Mouse (Mus musculus) thymus, postnatal 36 days (tissue): Measurements from ENCODE around the gene Gm17359.

Experiments used
- DNase-seq, 2 experiments: peaks; one replicate each; pipeline ENCODE4 v3.0.0; 2022; ENCODE audit warnings: mixed read lengths in 2 of 2

Gene Gm17359

DNA sequence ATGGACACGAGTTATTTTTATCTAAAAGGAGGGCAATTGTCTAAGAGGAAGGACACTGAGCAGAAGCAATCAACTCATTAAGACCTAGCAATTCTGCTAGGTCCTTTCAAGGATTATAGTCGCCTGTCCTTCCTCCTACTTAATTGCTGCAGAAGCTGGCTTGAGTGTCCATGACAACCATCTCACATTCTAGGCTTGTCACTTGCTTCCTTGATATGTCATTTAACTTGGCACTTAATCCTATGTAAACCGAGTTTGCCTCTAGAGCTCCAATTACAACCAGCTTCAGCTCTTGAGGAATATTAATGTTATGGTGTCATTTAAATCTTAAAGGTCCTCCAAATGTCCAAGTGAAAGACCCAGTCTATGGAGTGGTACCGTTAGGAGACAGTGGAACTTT is 22.3 kb downstream of the Gm17359 start:
- no peak for DNase-seq

DNA sequence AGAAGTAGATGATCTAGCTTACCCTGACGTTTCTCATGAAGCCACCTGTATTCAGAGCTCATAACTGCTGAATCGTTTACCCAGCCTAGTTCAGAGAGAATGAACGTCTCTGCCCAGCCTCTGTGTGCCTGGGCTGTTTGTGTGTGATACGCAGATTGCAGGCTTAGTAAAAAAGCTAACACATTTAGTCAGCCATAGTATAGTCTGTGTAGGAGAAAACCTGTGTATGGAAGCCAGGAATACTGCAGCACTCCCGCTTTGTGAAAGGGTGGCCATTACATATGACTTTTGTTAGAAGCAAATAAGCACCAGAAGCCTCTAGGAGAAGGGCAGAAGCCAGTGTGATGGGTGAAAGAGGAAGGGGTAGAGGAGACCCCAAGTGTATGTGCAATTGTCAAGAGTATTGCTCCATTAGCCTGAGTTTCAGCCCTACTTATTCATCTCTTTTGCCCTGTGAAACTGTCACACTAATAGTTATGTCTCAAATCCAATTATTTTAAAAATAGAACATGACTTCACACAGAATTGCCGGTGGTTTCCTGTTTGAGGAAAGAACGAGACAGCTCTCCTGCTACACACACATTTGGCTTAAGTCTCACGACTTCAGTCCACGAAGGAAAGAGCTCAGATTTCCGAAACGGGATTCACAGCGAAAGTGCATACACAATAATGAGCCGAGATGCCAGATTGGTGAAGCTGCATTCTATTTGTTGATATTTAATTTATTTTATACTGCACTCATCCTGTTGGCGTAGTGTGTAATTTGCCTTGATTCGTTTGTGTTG is 24.0 kb downstream of the Gm17359 start:
- DNase-seq = no peak

DNA sequence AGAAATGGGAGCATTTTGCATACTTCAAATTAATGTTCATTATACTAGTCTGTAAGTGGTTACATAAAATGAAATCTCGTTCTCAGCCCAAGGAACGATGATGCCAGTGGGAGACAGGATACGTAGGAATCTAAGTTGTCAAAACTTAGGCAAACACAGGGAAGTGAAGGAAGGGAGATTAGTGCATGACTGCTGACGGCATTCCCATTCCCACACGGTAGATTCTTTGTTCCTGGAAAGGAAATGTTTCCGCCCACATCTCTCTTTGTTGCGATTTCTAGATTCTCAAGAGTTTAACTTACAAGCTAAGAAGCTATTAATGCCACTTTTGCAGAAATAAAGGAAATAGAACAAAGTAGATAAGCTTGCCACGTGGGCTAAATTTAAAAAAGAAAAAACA is 29.6 kb downstream of the Gm17359 start:
- no peak for DNase-seq

DNA sequence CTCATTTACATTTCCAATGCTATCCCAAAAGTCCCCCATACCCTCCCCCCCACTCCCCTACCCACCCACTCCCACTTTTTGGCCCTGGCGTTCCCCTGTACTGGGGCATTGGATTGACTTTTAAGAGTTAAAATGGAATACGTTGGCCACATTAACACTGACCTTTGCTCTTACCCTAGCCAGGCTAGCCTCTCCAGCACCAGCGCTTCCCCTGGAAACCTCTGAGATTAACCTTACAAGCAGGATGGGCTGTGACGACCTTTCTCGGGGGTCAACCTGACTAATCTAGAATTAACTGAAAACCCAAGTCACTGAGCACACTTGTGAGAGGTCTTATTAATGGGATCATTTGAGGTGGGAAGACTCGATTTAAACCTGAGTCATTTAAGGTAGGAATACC is 31.8 kb downstream of the Gm17359 start:
- no peak for DNase-seq

DNA sequence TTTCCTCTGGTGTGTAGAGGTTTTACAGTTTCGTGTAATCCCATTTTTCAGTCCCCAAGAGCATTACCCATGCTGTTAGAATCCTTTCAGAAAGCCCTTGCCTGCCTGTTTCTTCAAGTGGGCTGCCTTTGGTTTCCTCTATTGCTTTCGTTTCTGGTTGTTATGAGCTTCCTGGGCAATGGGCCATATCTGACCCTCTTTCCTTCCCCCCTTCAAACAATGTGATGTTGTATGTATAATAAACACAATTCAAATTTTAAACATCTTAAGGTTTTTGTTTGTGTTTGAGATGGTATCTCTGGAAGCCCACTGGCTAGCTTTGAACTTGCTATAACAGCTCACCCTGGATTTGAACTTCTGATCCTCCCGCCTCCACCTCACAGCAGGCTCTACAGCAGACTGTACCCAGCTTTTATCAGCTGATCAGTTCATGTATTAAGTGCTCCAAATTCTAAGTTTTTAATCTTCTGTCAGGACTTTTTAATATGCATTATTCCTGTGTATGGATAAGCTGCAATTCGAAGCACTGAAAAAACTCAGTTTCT is 34.0 kb downstream of the Gm17359 start:
- DNase-seq = no peak

DNA sequence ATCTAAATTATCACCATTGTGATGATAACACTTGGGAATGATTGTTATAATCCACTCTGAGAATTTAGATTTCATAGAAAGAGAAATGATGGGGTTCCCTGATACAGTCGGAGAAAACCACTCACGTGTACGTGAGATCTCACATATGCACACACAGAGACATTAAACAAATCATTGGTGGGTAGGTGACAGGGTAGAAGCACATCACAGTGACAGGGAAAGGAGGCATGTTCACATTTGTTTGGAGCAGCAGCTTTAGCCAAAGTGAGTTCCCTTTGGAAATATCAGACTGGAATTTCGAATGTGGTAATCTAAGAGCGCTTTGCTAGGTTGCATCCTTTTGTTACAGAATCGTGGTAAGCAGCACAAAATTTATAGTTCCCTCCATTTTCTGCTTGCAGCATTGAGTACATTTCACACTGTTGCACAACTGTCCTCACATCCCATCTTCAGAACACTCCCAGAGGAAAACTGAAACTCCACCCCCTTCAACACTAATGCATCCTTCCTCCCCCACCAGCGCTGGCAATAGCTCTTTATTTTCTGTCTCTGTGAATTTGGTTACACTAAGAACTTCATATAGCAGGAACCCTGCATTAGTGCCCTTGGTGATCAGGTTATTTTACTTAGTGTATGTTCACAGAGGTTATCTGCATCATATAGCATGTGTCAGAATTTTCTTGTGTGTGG is 35.2 kb downstream of the Gm17359 start:
- no peak for DNase-seq

DNA sequence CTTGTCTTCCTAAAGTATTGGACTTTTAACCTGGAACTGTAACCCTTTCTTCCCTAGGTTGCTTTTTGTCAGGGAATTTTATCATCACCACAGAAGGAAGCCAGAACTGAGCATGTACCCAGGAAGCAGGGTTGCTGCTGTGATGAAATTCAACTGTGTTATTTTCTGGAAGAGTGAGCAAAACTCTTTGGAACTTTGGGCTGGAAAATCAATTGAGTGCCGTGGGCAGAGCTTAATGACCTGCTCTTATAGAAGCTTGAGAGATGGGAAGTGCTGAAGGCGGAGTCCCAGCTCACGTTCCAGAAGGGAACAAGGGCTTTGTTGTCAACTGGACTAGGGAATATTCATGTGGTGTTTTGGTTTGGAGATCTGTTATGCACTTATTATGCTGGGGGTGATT is 37.5 kb downstream of the Gm17359 start:
- no peak for DNase-seq

DNA sequence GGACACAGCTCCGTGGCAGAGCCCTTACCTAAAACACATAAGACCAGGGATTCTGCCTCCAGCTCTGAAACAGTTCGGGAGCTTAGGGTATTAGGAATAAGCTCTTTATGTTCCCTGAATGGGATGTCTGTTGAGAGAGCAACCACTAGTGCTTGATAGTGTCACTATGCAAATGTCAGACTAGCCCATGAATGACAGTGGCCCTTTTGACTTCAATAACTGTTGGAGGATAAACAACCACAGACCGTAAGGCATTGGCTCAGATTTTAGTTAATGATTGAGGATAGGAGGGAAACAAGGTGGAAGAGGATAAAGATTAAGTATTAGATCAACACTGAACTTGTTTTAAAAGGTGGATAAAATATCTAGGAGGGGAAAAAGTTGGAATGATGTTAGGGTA is 41.6 kb downstream of the Gm17359 start:
- DNase-seq = no peak

DNA sequence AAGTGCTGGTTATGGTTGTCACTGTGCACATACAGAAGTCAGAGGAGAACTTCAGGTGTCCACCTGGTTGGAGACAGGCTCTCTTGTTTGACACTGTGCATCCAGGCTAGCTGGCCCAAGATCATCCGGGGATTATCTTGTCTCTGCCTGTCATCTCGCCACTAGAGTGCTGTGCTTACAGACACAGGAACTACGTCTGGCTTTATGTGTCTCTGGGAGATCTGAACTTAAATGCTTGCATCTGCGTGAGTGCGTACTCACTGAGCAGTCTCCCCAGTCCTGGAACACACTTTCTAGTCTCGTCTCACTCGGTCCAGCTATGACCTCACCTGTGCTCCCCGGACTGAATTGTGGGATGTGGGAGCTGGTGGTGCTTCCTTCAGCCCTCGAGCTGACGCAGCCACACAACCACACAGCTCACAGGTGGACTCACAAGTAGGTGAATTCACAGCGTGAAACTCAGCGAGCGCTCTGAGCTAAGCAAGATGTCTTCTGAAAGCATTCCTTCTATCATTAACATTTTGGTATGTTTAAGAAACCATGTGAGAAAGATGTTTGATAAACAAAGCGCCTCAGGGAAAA is 42.9 kb downstream of the Gm17359 start:
- no peak for DNase-seq

DNA sequence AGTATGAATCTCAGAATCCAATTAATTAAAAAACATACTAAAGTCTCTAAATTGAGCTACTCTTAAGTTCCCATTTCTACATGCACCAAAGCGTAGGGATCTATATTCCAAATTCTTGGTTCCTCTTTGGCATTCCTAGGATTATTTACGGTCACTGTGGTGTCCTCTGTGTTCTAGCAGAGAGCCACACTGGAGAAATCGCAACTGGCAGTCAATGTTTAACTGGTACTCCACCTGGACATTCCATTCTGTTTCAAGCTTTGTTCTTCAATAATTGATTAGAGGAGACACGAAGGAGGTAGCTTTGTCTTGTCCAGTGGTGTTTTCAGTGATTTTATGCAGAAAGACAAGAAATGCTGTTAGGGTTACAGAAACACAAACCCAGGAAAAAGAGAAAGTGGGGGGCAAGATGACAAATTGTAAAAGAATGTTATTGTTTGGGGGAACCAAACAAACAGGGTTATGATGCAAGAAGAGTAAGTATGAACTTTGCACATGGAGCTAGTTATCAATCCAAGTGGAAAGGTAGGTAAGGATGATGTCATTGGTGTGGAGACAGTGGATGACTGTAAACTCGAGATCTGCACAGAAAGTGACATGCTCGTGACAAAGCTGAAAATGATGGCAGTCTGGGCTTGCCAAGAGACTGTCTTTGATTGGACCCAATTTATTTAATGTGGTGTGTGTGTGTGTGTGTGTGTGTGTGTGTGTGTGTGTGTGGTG is 43.6 kb downstream of the Gm17359 start:
- no peak for DNase-seq

DNA sequence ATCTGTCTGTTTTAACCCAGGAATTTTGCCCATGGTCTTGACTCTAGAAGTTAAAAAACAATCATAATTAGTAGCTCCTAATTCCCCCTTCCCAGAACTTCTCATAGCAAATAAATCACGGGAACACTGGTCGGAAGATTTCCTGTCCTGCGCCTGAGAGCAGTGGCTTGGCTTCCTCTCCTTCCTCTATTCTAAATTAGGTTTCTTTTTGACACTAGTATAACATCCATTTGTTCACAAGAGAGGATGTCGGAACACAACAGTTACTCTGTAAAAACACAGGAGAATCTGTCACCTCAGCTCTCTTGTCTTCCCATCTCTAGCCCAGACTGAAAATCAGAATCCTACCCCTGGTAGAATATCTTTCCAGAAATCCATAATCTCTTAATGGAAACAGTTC is 44.9 kb downstream of the Gm17359 start:
- DNase-seq = no peak

DNA sequence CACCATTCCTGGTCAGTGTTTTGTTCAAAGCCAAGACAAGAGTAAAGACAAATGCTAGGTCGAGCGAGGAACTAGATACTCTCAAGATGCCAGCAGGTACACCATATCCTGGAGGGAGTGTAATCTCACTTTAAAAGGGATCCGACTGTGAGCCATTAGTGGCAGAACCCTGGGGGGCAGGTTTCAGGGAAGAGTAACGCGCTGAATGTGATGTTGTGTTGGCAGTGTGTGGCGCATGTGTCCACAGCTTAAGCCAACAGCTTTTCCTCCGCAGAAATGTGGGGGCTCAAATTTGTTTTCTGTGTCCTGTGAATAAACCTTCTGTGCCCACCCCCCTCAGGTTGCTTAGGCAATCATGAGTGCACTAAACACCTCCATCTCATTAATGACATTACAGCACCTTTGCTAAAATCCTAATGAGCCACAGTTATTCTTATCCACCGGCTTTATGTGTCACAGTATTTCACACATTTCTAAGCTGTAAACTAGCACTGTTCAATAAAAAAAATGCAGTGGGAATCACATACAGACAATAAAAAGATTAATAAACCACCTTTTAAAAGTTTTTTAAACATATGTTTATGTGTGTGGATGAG is 49.1 kb downstream of the Gm17359 start:
- no peak for DNase-seq

DNA sequence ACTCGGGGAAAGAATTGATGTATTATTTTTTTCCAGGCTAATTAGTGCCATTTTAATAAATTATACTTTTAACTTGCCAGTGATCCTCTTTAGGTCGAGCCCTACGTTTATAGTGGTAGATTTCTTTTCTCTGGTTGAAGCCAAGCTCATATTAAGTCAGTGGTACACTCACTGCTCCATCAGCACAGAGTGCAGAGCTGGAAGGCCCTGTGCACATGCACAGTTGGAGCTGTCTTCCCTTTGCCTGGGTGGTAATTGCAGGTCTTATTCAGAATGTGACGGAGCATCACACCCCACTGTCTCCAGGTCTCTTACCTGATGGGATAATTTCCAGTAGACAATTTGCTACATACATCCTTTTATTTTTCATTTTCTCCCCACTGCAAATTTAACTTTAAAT is 52.6 kb downstream of the Gm17359 start:
- no peak for DNase-seq

DNA sequence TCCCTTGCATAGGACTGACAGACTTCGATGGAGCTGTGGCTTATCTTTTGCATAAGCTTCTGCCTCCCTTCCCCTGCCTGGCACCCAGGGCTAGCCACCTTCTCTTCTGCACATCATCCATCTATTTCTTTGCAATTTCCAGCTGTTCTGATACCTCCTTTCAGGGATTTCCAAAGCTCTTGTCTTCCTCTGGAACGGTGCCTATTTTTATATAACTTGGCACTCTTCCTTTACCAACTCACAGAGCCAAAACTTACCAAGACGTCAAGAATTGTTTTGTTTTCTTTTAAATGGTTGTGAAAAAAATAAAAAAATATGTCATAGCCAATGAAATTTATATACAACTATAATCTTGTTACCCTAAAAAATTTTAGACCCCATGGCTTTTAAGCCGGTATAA is 64.1 kb downstream of the Gm17359 start:
- DNase-seq = no peak

DNA sequence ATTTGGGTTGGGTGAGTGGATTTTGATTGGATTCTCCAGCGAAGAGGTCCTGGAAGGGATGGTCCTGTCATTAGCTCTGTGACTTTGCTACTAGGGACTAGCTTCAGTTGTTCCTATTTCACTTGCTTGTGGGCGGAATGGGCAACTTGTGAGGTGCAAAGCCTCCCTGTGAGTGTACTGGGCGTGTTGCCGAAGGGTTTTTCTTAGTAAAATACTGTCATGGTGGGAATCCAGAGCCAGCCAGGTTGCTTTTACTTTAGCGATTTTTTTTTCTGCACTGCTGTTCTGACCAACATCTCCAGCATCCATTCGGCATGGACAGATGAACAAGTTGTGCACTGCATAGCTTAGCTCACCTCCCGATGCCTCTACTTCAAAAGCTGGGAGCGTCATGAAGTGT is 65.6 kb downstream of the Gm17359 start:
- DNase-seq = no peak

DNA sequence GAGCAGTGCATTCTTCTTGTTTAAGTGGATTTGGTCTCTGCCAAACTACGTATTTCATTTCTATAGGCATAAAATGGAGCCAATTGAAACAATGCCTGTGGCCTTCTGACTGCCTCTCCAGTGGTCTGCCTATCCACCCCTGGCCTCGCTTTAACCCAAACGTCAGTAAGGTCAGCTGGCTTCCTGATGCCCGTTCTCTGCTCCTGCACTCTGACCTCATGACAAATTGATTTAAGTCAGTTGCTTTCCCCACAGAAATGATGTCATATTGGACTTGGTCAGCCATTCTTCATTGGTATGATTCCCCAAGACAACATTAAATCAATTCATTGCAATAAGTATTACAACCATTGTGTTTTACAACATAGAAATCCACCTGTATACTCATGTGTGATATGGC is 72.1 kb downstream of the Gm17359 start:
- no peak for DNase-seq

DNA sequence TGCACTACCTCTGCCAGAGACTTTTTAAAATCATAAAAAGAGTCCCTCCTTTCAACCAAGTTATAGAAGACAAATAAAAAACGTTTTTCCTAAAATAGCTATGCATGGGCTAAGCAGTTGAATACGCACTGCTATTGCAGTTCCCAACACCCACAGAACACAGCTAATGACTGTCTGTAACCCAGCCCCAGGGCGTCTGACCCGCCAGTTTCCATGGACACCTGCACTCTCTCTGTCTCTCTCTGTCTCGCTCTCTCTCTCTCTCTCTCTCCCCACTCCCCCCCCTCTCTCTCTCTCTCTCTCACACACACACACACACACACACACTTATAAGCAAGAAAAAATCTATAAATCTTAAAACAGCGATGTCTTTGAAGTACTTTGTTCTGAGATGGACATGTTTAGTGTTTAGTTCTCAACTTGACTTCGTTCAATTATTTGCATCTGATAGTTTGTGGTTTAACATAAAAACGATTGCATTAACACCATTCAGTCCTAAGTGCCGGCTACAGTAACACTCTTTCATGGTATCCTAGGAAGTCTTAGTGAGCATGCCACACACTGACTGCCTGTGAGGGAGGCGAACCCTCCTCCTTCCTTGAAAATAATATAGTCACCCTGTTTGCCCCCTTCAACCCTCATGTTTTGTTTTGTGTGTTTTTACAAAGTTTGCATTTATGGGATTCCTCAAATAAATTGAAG is 73.6 kb downstream of the Gm17359 start:
- DNase-seq = no peak

DNA sequence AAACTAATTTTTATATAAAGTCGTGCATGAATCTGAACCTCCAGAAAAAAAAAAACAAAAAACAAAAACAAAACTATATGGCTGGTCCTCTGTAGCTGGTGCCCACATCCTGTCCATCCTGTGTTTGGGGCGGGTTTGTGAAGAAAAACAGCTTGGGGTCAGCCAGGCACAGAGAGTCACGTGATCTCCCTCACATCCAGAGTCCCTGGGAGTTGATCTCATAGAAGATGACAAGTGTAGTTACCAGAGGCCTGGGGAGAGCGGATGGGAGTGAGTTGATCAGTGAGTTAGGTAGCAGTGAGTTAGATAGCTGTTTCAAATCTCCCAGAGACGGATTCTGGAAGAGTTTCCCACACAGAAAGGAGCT is 74.2 kb downstream of the Gm17359 start:
- DNase-seq = no peak

DNA sequence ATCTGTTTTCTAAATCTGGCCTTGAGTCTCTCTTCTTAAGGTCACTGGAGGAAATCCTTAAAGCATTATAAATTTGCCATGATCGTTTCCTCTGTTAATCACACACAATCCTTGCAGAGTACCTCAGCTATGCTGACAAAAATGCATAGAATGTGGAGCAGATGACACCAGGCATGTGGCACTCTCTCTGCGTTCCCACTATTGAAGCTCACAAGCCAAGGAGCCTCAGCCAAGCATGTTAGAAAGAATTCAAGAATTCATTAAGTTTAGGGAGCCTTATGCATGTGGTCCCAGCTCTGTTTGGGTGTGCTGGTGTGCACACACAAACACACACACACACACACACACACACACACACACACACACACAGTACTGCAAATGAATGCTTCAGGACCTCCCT is 75.2 kb downstream of the Gm17359 start:
- no peak for DNase-seq

DNA sequence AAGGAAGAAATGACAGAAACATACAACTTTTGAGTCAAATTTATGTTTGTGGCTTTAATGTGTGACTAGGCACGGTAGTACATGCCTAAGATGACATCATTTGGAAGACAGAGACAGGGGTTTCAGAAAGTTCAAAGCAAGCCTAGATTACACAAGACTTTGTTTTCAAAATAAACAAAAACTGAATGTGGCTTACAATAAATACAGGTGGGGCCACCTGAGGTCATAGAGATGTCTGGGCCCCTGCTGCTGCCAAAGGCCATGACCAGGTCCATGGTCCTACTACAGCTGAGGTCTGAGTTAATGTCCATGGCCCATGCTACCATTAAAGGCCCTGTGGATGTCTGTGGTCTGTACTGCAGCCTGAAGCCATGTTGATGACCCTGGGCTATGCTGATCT is 77.0 kb downstream of the Gm17359 start:
- DNase-seq = no peak

DNA sequence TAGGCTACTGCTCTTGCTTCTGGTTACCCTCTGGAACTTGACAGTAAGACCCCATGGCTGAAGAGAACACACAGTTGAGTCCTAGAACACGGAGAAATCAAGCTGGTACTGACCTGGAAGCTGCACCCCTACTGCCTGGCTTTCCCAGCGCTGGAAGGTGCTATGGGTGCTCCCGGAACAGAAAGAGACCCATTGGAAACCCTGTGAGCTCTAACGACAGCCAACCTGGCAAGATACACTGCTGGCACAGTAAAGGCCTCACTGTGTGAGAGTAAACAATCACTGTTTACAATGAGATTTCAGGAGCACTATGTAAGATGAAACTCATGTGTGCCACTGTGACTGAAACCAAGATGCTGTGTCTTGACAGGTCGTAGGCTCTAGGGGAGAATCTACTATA is 78.6 kb downstream of the Gm17359 start:
- no peak for DNase-seq

DNA sequence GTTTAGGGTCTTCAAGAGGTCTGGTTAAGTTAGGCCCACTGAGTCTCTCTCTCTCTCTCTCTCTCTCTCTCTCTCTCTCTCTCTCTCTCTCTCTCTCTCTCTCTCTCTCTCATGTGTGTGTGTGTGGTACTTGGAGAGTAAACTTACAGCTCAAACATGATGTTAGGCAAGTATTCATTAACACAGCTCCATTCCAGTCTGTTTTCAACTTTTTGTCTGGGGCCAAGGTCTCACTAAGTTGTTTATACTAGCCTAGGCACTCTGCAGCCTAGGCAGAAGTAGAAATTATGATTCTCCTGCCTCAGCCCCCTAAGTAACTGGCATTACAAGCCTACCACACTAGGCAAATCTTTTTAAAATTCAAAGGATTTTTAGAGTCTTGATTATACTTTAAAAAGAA is 79.5 kb downstream of the Gm17359 start:
- DNase-seq = no peak
